Mouse (Mus musculus) ES-Bruce4 (cell line): ENCODE data around the gene Elf4.

ENCODE experiments used
- CTCF ChIP-seq: IDR thresholded peaks from one replicate; pipeline ENCODE4 v1.8.1; 2011; ENCODE audit warnings: low read depth, low read length
- EP300 ChIP-seq: IDR thresholded peaks from 2 replicates; pipeline ENCODE4 v1.6.1; 2011; ENCODE audit warnings: low read depth, low read length; ENCODE audit not compliant: insufficient read depth
- POLR2A ChIP-seq: IDR thresholded peaks from one replicate; pipeline ENCODE4 v1.8.1; 2011; ENCODE audit warnings: low read length; ENCODE audit not compliant: insufficient read depth

- TF ChIP-seq CTCF (no peak), POLR2A (no peak), EP300 (no peak)
Measured at GRCm38 (mm10) chrX:48429538-48429937, 33.4 kb downstream of the Elf4 start.
